Mouse (Mus musculus) ES-CJ7 (cell line): Measurements from ENCODE around the gene Hexb.

Source experiments
- DNase-seq: peaks from one replicate; pipeline ENCODE4 v3.0.0; 2011; ENCODE audit warnings: low read depth, low spot score

The Hexb gene

GRCm38 (mm10) chr13:97197932-97198562, at the start of gene Hexb:
Hexb (minus strand) TSS chr13:97198357.
- DNase-seq: peak; percentile 87

GRCm38 (mm10) chr13:97247754-97248153, 49.6 kb upstream of the Hexb start:
- DNase-seq: peak; percentile 59

GRCm38 (mm10) chr13:97246217-97246616, 48.1 kb upstream of the Hexb start:
- no peak for DNase-seq

- no peak for DNase-seq
These were observed 47.0 kb upstream of the Hexb start for GRCm38 (mm10) chr13:97245157-97245556.

- DNase-seq: no peak
These were observed 46.6 kb upstream of the Hexb start for GRCm38 (mm10) chr13:97244712-97245105.

- DNase-seq: no peak
These were observed 46.0 kb upstream of the Hexb start for GRCm38 (mm10) chr13:97243962-97244711.

- no peak for DNase-seq
These were observed 44.6 kb upstream of the Hexb start for GRCm38 (mm10) chr13:97242716-97243115.

- DNase-seq: no peak
These were observed 43.7 kb upstream of the Hexb start for GRCm38 (mm10) chr13:97241787-97242280.

- peak; percentile 92 for DNase-seq
These were observed 43.0 kb upstream of the Hexb start, which contains the start of gene Enc1 for GRCm38 (mm10) chr13:97240965-97241786. Enc1 (plus strand) TSS chr13:97241105.

- DNase-seq: peak; percentile 81
These were observed 42.3 kb upstream of the Hexb start for GRCm38 (mm10) chr13:97240279-97240964.

- DNase-seq: peak; percentile 88
These were observed 41.4 kb upstream of the Hexb start for GRCm38 (mm10) chr13:97239343-97240180.

GRCm38 (mm10) chr13:97238181-97238981, 40.2 kb upstream of the Hexb start:
- peak; percentile 70 for DNase-seq

- peak; percentile 83 for DNase-seq
These were observed 39.5 kb upstream of the Hexb start for GRCm38 (mm10) chr13:97237700-97238099.

- no peak for DNase-seq
These were observed 37.8 kb upstream of the Hexb start for GRCm38 (mm10) chr13:97235911-97236310.

GRCm38 (mm10) chr13:97234785-97235417, 36.7 kb upstream of the Hexb start:
- peak; percentile 87 for DNase-seq

- DNase-seq: no peak
These were observed 34.9 kb upstream of the Hexb start for GRCm38 (mm10) chr13:97233092-97233491.

GRCm38 (mm10) chr13:97230101-97230500, 31.9 kb upstream of the Hexb start:
- no peak for DNase-seq

GRCm38 (mm10) chr13:97227795-97228194, 29.6 kb upstream of the Hexb start:
- DNase-seq: no peak

GRCm38 (mm10) chr13:97225130-97225529, 27.0 kb upstream of the Hexb start:
- DNase-seq: peak; percentile 39
